Mouse (Mus musculus) liver, adult 2 months (tissue): ENCODE results near the gene Poll. TPM values are rescaled to one million over a fixed set of nuclear protein-coding genes. Genes with fewer than 3 reads are reported as not detected.

Source experiments
- DNase-seq: peaks from one replicate; pipeline ENCODE4 v3.0.0-alpha.2; 2011; ENCODE audit warnings: low read depth, low spot score; ENCODE audit errors: extremely low read depth
- H3K27ac ChIP-seq: fragments of 200-500 bp; replicated peaks from 2 replicates; pipeline ENCODE4 v1.5.1; 2012; ENCODE audit warnings: low read depth, mild to moderate bottlenecking, control low read depth, inconsistent platforms, low read length; ENCODE audit not compliant: insufficient read depth
- H3K27me3 ChIP-seq: fragments of 200-500 bp; 2 replicates; pipeline ENCODE4 v1.6.1; 2012; ENCODE audit warnings: mild to moderate bottlenecking, moderate library complexity, low read length, inconsistent platforms; ENCODE audit not compliant: control insufficient read depth, insufficient read depth
- H3K36me3 ChIP-seq: fragments of 200-500 bp; 2 replicates; pipeline ENCODE4 v1.6.1; 2012; ENCODE audit warnings: low read length, inconsistent platforms; ENCODE audit not compliant: control insufficient read depth, insufficient read depth
- H3K4me1 ChIP-seq: fragments of 200-500 bp; 2 replicates; pipeline ENCODE4 v1.6.1; 2011; ENCODE audit warnings: low read length; ENCODE audit not compliant: control insufficient read depth, insufficient read depth
- H3K4me3 ChIP-seq: fragments of 200-500 bp; 2 replicates; pipeline ENCODE4 v1.5.1; 2011; ENCODE audit warnings: low read depth, mild to moderate bottlenecking, control low read depth, low read length, moderate library complexity; ENCODE audit not compliant: insufficient read depth
- H3K79me2 ChIP-seq: fragments of 200-500 bp; 2 replicates; pipeline ENCODE4 v1.6.1; 2012; ENCODE audit warnings: inconsistent platforms, mild to moderate bottlenecking, low read length, moderate library complexity; ENCODE audit not compliant: control insufficient read depth, insufficient read depth
- H3K9ac ChIP-seq: fragments of 200-500 bp; 2 replicates; pipeline ENCODE4 v1.6.1; 2012; ENCODE audit warnings: low read depth, mild to moderate bottlenecking, control low read depth, inconsistent platforms, low read length
- CTCF ChIP-seq: fragments of 200-500 bp; IDR thresholded peaks from 2 replicates; pipeline ENCODE4 v1.5.1; 2011; ENCODE audit warnings: low read depth, low read length, control low read depth
- POLR2A ChIP-seq: fragments of 200-500 bp; IDR thresholded peaks from 2 replicates; pipeline ENCODE4 v1.6.1; 2011; ENCODE audit warnings: low read length, control low read depth; ENCODE audit not compliant: insufficient read depth; ENCODE audit errors: extremely low read depth
- WGBS: fragments of 180-500 bp; shearing (Covaris S2); methylation state at CpG from one replicate; pipeline ENCODE4 v1.1.7; 2018; 5-methylcytosine and 5-hydroxymethylcytosine counted together
- polyA plus RNA-seq: library from polyadenylated mRNA; depleted of rRNA; stranded (reverse); fragments of >200 nt; gene quantifications from 2 replicates; pipeline ENCODE4 v1.2.3, GENCODE M21; 2012
- total RNA-seq: library from RNA; depleted of rRNA; stranded (reverse); fragments of >200 nt; gene quantifications from 2 replicates; pipeline ENCODE4 v1.2.3, GENCODE M21; 2014

Gene Poll
- total and polyA plus RNA-seq, 2 experiments: 6.1 to 7.3 TPM

DNA sequence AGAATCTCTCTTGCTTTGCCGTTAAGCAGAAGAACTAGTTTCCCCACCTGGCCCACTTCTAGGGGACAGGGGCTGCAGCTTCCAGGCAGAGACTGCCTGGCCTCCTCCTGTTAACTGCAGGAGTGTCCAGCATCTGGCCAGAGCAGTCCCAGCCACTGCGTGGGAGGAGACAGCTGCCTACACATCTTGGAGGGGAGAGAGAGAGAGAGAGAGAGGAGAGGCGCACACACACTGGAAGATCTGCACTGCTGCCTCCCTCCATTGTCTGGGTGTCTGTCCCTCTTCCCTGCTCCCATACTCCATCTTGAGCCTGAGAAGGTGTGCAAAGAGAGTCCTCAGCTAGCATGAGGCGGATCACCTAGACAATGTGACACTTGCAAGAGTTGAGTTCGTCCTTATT is 31.0 kb downstream of the Poll start:
- H3K27ac ChIP-seq: no peak overlapping the region
- H3K27me3 ChIP-seq: no peaks in the 10 kb centered on the region
- DNase-seq: no peak
- H3K9ac ChIP-seq: no peak overlapping the region
- 93% methylated on average over 5 of the region's 5 CpGs for WGBS
- H3K36me3 ChIP-seq: peaks cover 17% of the 10 kb centered on the region; the same call in 1 of the 2 replicates
- TF ChIP-seq CTCF (no peak), POLR2A (no peak)
- no peak overlapping the region for H3K4me3 ChIP-seq
- no peaks in the 10 kb centered on the region for H3K4me1 ChIP-seq
- H3K79me2 ChIP-seq: no peaks in the 10 kb centered on the region

DNA sequence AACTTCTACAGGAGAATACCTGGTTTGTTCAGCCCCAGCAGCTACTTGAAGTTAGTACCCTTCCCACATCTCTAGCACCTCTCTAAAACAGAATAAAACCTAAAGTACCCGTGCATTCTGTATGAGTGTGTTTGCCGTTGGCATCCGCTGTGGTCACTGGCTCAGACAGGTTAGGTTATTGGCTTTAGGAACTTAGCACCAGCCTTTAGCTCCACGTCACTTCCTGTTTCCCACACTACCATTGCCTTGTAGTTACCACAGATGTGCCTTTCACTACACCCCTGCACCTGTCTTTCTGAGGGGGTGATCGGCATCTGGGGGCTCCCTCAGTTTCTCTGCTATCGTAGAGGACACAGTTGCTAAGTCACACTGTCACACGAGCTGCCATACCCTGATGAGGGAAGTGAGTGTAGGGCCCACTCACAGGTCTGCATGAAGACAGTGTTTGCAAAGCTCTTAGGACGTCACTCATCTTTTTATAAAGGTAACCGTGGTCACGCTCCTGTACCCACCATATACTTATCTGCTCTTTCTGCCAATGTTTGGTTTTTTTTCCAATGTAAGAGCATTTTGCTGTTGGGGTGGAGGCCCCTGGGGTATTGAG is 32.3 kb downstream of the Poll start:
- Histone ChIP-seq H3K36me3 (peaks cover 17% of the 10 kb centered on the region; the same call in 1 of the 2 replicates), H3K27ac (no peak overlapping the region)

DNA sequence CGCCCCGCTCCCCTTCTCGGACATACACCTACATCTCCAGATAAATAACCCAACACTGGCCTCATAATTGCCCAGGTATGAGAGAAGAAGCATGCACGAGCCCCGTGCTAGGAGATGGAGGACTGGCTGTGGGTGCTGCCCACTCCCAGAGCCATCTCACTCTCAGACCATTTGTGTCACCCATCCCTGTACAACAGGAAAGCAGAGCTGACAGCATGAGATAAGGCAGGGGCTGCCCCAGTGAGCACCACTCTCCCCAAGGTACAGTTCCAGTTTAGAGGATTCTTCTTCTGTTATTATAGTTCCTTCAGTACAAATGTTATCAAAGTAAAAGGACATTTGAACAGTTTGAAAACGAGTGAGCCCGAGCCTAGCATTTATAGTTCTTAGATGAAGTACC is 32.9 kb downstream of the Poll start:
- H3K4me1 ChIP-seq: no peaks in the 10 kb centered on the region
- 94% methylated on average over 7 of the region's 7 CpGs for WGBS
- peaks cover 20% of the 10 kb centered on the region for H3K36me3 ChIP-seq
- H3K4me3 ChIP-seq: no peak overlapping the region
- H3K27ac ChIP-seq: no peak overlapping the region
- DNase-seq: no peak
- TF ChIP-seq CTCF: no peak
- no peak for TF ChIP-seq POLR2A
- H3K79me2 ChIP-seq: no peaks in the 10 kb centered on the region
- H3K9ac ChIP-seq: no peak overlapping the region
- H3K27me3 ChIP-seq: no peaks in the 10 kb centered on the region

More for the DNA sequence above, 32.3 kb downstream of the Poll start:
- 92% methylated on average over 10 of the region's 10 CpGs for WGBS
- no peak for TF ChIP-seq POLR2A
- no peak for TF ChIP-seq CTCF
- H3K79me2 ChIP-seq: no peaks in the 10 kb centered on the region
- no peaks in the 10 kb centered on the region for H3K27me3 ChIP-seq
- no peak overlapping the region for H3K4me3 ChIP-seq
- no peaks in the 10 kb centered on the region for H3K4me1 ChIP-seq
- DNase-seq: no peak
- H3K9ac ChIP-seq: no peak overlapping the region

DNA sequence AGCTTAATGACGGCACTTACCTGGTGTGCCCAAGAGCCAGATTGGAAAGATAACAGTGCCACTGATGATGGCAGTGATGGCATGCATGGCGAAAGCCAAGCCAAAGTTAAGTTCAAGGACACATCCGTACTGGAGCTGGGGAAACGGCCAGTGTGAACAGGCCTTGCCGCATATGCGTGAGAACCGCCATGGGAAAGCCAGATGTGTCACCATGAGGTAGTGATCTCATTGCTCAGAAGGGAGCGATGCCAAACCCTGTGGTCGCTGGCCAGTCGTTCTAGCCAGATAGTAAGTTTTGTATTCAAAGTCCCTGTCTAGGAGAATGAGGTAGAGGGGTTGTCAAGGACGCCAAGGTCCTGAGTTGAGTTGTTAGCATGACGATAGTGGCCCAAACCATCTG is 44.1 kb downstream of the Poll start:
- TF ChIP-seq POLR2A: no peak
- TF ChIP-seq CTCF: no peak
- peaks cover 11% of the 10 kb centered on the region; the same call in 1 of the 2 replicates for H3K36me3 ChIP-seq
- H3K4me1 ChIP-seq: no peaks in the 10 kb centered on the region
- no peak overlapping the region for H3K27ac ChIP-seq
- H3K79me2 ChIP-seq: no peaks in the 10 kb centered on the region
- no peak for DNase-seq
- WGBS: 90% methylated on average over 12 of the region's 12 CpGs
- H3K27me3 ChIP-seq: no peaks in the 10 kb centered on the region
- no peak overlapping the region for H3K9ac ChIP-seq
- no peak overlapping the region for H3K4me3 ChIP-seq

DNA sequence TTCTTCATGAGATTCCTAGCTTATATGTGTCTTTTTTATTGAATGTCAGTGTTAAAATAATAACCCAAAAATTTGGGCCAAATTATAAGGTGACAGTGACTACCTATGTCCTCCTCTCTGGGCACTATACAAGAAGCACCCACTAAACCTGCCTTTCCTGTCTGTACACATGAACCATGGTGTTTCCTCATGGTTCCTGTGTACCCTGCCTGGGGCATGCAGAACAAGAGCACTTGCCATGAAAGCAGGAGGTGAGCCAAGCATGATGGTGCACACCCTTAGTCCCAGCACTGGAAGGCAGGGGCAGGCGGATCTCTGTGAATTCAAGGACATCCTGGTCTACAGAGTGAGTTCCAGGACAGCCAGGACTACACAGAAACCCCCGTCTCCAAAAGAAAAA is 45.0 kb downstream of the Poll start:
- no peak for TF ChIP-seq POLR2A
- no peak for TF ChIP-seq CTCF
- no peak overlapping the region for H3K4me3 ChIP-seq
- WGBS: 98% methylated on average over 2 of the region's 2 CpGs
- no peaks in the 10 kb centered on the region for H3K4me1 ChIP-seq
- no peaks in the 10 kb centered on the region for H3K79me2 ChIP-seq
- DNase-seq: no peak
- H3K36me3 ChIP-seq: peaks cover 11% of the 10 kb centered on the region; the same call in 1 of the 2 replicates
- H3K9ac ChIP-seq: no peak overlapping the region
- H3K27me3 ChIP-seq: no peaks in the 10 kb centered on the region
- no peak overlapping the region for H3K27ac ChIP-seq

DNA sequence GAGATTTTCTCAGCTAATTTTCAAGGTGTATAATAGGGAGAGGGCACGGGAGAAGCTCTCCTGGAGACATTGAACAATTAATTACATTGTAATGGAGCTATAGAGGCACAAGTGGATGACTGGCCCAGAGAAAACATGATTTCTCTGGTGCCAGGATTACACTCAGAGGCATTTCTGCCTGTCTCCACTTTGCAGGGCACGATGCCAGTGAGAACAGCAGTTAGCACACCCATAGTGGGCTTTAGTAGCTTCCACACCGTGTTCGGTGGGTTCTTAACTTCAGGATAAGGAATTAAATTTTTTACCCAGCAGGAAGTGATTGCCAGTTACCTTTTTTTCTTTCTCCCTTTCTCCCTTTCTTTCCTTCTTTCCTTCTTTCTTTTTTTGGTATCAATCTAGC is 48.9 kb downstream of the Poll start:
- Histone ChIP-seq H3K79me2 (no peaks in the 10 kb centered on the region), H3K4me3 (no peak overlapping the region), H3K27ac (no peak overlapping the region), H3K9ac (no peak overlapping the region), H3K27me3 (no peaks in the 10 kb centered on the region), H3K4me1 (no peaks in the 10 kb centered on the region), H3K36me3 (0 out of 2 replicates have a peak, but pooled peaks cover 2% of the 10 kb centered on the region)
- no peak for TF ChIP-seq POLR2A
- TF ChIP-seq CTCF: no peak
- 95% methylated on average over 4 of the region's 4 CpGs for WGBS
- no peak for DNase-seq
